Mouse (Mus musculus): ENCODE data around the gene Ntn3. TPM values are rescaled to one million over a fixed set of nuclear protein-coding genes. Genes with fewer than 3 reads are reported as not detected.

Gene Ntn3
- polyA plus RNA-seq, 1 experiment from 2014 or later: 3.8 TPM

- no peaks in the 10 kb centered on the region for H3K36me3 ChIP-seq (ENCODE audit: control insufficient read depth, insufficient read depth, low read length)
- no peak overlapping the region for H3K4me2 ChIP-seq (ENCODE audit: low read depth, low read length)
- ATAC-seq (ENCODE audit: low read depth): no peak
- no peak overlapping the region for H3K9ac ChIP-seq (ENCODE audit: low read length)
- 51% methylated on average over 15 of the region's 15 CpGs for WGBS
- H3K9me3 ChIP-seq (ENCODE audit: control insufficient read depth, low read length): no peaks in the 10 kb centered on the region
- H3K4me3 ChIP-seq (ENCODE audit: low read length): no peak overlapping the region
- H3K27ac ChIP-seq (ENCODE audit: low read length): no peak overlapping the region
- H3K4me1 ChIP-seq (replicated peaks; ENCODE audit: control insufficient read depth, insufficient read depth, low read length): no peaks in the 10 kb centered on the region; the same call in 1 of the 2 replicates
- H3K27me3 ChIP-seq (ENCODE audit: control insufficient read depth, insufficient read depth, low read depth, low read length): no peaks in the 10 kb centered on the region
Observed at GRCm38 (mm10) chr17:24197032-24197824, 12.1 kb downstream of the Ntn3 start.

- Histone ChIP-seq H3K4me1 (replicated peaks; ENCODE audit: control insufficient read depth, insufficient read depth, low read length) (no peaks in the 10 kb centered on the region; the same call in 1 of the 2 replicates), H3K4me3 (ENCODE audit: low read length) (no peak overlapping the region), H3K9ac (ENCODE audit: low read length) (no peak overlapping the region), H3K4me2 (ENCODE audit: low read depth, low read length) (no peak overlapping the region), H3K27ac (ENCODE audit: low read length) (no peak overlapping the region), H3K36me3 (ENCODE audit: control insufficient read depth, insufficient read depth, low read length) (no peaks in the 10 kb centered on the region), H3K9me3 (ENCODE audit: control insufficient read depth, low read length) (no peaks in the 10 kb centered on the region), H3K27me3 (ENCODE audit: control insufficient read depth, insufficient read depth, low read depth, low read length) (no peaks in the 10 kb centered on the region)
- WGBS: 51% methylated on average over 2 of the region's 2 CpGs
- no peak for ATAC-seq (ENCODE audit: low read depth)
Observed at GRCm38 (mm10) chr17:24195349-24195748, 14.0 kb downstream of the Ntn3 start.

DNA sequence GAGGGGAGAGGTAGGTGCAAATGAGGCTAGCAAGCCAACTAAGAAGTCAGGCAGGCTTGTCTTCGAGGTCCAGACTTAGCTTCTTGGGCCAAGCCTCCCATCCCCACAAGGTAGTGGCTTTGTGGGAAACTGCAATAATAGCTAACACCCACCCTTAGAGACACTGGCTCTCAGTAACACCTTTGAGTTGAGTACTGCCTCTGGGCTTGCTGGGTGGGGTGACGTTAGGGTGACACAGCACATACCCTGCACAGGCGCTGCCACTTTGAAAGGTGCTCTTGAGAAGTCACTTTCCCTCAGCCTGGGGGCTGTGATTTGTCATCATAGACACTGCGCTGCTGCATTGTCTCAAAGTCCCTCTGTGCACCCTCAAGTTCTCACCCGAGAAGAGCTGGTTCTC, 15.6 kb downstream of the Ntn3 start:
- Histone ChIP-seq H3K27ac (ENCODE audit: low read length) (no peak overlapping the region), H3K9ac (ENCODE audit: low read length) (no peak overlapping the region), H3K4me2 (ENCODE audit: low read depth, low read length) (no peak overlapping the region), H3K4me1 (replicated peaks; ENCODE audit: control insufficient read depth, insufficient read depth, low read length) (no peaks in the 10 kb centered on the region), H3K27me3 (ENCODE audit: control insufficient read depth, insufficient read depth, low read depth, low read length) (no peaks in the 10 kb centered on the region), H3K9me3 (ENCODE audit: control insufficient read depth, low read length) (no peaks in the 10 kb centered on the region), H3K4me3 (ENCODE audit: low read length) (no peak overlapping the region), H3K36me3 (ENCODE audit: control insufficient read depth, insufficient read depth, low read length) (no peaks in the 10 kb centered on the region)
- ATAC-seq (ENCODE audit: low read depth): no peak
- 79% methylated on average over 5 of the region's 5 CpGs for WGBS

- no peak overlapping the region for H3K9ac ChIP-seq (ENCODE audit: low read length)
- no peak for ATAC-seq (ENCODE audit: low read depth)
- no peaks in the 10 kb centered on the region for H3K36me3 ChIP-seq (ENCODE audit: control insufficient read depth, insufficient read depth, low read length)
- no peaks in the 10 kb centered on the region for H3K9me3 ChIP-seq (ENCODE audit: control insufficient read depth, low read length)
- H3K4me3 ChIP-seq (ENCODE audit: low read length): no peak overlapping the region
- WGBS: 86% methylated on average over 8 of the region's 8 CpGs
- H3K4me1 ChIP-seq (replicated peaks; ENCODE audit: control insufficient read depth, insufficient read depth, low read length): no peaks in the 10 kb centered on the region
- no peak overlapping the region for H3K4me2 ChIP-seq (ENCODE audit: low read depth, low read length)
- H3K27ac ChIP-seq (ENCODE audit: low read length): no peak overlapping the region
- no peaks in the 10 kb centered on the region for H3K27me3 ChIP-seq (ENCODE audit: control insufficient read depth, insufficient read depth, low read depth, low read length)
Observed at GRCm38 (mm10) chr17:24193268-24193667, 16.1 kb downstream of the Ntn3 start.

DNA sequence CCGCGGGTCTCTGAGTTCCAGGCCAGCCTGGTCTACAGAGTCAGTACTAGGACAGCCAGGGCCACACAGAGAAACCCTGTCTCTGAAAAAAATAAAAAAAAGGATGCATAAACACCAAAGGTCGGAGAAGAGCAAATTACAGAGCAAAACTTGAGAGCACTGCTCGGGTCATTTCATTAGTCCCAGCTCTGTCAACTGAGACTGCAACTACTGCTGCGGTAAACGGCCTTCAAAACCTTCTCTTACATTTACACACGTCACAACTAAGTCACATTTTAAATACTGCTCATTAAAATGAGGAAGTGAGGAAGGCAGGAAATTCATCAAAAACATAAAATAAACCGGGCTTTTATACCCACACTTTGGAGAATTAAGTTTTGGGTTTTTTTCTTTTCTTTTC, 16.5 kb downstream of the Ntn3 start:
- Histone ChIP-seq H3K9me3 (ENCODE audit: control insufficient read depth, low read length) (no peaks in the 10 kb centered on the region), H3K4me1 (replicated peaks; ENCODE audit: control insufficient read depth, insufficient read depth, low read length) (no peaks in the 10 kb centered on the region)

DNA sequence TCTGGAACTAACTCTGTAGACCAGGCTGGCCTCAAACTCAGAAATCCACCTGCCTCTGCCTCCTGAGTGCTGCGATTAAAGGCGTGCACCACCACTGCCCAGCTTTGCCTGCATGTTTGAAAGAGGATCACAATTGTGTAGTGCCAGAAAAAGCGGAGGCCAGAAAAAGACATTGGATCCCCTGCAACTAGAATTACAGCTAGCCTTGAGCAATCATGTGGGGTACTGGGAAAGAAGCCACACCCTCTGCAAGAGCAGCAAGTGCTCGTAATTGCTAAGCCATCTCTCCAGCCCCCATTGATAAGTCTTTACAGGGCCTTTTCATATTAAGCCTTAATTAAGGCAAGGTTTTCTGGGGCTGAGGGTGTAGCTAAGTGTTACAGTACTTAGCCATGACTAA, 17.9 kb downstream of the Ntn3 start:
- no peak overlapping the region for H3K9ac ChIP-seq (ENCODE audit: low read length)
- no peak overlapping the region for H3K4me2 ChIP-seq (ENCODE audit: low read depth, low read length)
- no peak overlapping the region for H3K27ac ChIP-seq (ENCODE audit: low read length)
- 77% methylated on average over 4 of the region's 4 CpGs for WGBS
- H3K9me3 ChIP-seq (ENCODE audit: control insufficient read depth, low read length): no peaks in the 10 kb centered on the region
- no peaks in the 10 kb centered on the region for H3K27me3 ChIP-seq (ENCODE audit: control insufficient read depth, insufficient read depth, low read depth, low read length)
- H3K4me3 ChIP-seq (ENCODE audit: low read length): no peak overlapping the region
- no peaks in the 10 kb centered on the region for H3K36me3 ChIP-seq (ENCODE audit: control insufficient read depth, insufficient read depth, low read length)
- no peak for ATAC-seq (ENCODE audit: low read depth)
- H3K4me1 ChIP-seq (replicated peaks; ENCODE audit: control insufficient read depth, insufficient read depth, low read length): no peaks in the 10 kb centered on the region

More for the DNA sequence above, 16.5 kb downstream of the Ntn3 start:
- WGBS: 71% methylated on average over 8 of the region's 8 CpGs
- Histone ChIP-seq H3K27me3 (ENCODE audit: control insufficient read depth, insufficient read depth, low read depth, low read length) (no peaks in the 10 kb centered on the region), H3K27ac (ENCODE audit: low read length) (no peak overlapping the region), H3K9ac (ENCODE audit: low read length) (no peak overlapping the region), H3K36me3 (ENCODE audit: control insufficient read depth, insufficient read depth, low read length) (no peaks in the 10 kb centered on the region), H3K4me3 (ENCODE audit: low read length) (no peak overlapping the region), H3K4me2 (ENCODE audit: low read depth, low read length) (no peak overlapping the region)
- ATAC-seq (ENCODE audit: low read depth): no peak

- Histone ChIP-seq H3K36me3 (ENCODE audit: control insufficient read depth, insufficient read depth, low read length) (no peaks in the 10 kb centered on the region; the same call in 1 of the 2 replicates), H3K9ac (ENCODE audit: low read length) (no peak overlapping the region), H3K4me3 (ENCODE audit: low read length) (no peak overlapping the region), H3K27me3 (ENCODE audit: control insufficient read depth, insufficient read depth, low read depth, low read length) (no peaks in the 10 kb centered on the region), H3K9me3 (ENCODE audit: control insufficient read depth, low read length) (no peaks in the 10 kb centered on the region), H3K4me1 (replicated peaks; ENCODE audit: control insufficient read depth, insufficient read depth, low read length) (no peaks in the 10 kb centered on the region), H3K4me2 (ENCODE audit: low read depth, low read length) (no peak overlapping the region), H3K27ac (ENCODE audit: low read length) (no peak overlapping the region)
- ATAC-seq (ENCODE audit: low read depth): no peak
- WGBS: 84% methylated on average over 2 of the region's 2 CpGs
Observed at GRCm38 (mm10) chr17:24190934-24191333, 18.4 kb downstream of the Ntn3 start.

DNA sequence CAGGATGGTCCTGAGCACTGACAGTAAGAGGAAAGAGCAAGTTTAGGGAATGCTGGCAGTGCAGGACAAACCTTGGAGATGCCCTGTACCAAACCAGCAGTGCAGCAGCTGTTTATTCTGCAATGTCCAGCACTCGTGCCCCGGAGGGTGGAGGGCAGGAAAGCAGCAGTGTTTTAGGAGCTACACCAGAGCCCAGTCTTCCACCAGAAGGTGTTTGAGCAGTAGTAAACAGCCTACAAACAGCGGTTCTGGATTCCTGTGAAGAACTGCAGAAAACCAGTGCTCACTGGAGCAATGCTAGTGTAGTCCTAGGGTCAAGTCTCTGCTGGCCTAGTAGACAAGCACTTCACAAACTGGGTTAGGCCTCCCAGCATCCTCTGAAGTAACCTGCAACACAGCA, 35.1 kb downstream of the Ntn3 start:
- Histone ChIP-seq H3K4me2 (ENCODE audit: low read depth, low read length) (no peak overlapping the region), H3K27me3 (ENCODE audit: control insufficient read depth, insufficient read depth, low read depth, low read length) (no peaks in the 10 kb centered on the region), H3K27ac (ENCODE audit: low read length) (no peak overlapping the region), H3K36me3 (ENCODE audit: control insufficient read depth, insufficient read depth, low read length) (no peaks in the 10 kb centered on the region), H3K4me1 (replicated peaks; ENCODE audit: control insufficient read depth, insufficient read depth, low read length) (no peaks in the 10 kb centered on the region; the same call in 1 of the 2 replicates), H3K4me3 (ENCODE audit: low read length) (no peak overlapping the region), H3K9me3 (ENCODE audit: control insufficient read depth, low read length) (no peaks in the 10 kb centered on the region), H3K9ac (ENCODE audit: low read length) (no peak overlapping the region)
- WGBS: 63% methylated on average over 3 of the region's 3 CpGs
- ATAC-seq (ENCODE audit: low read depth): no peak

- Histone ChIP-seq H3K4me1 (replicated peaks; ENCODE audit: control insufficient read depth, insufficient read depth, low read length) (no peaks in the 10 kb centered on the region; the same call in 1 of the 2 replicates), H3K27ac (ENCODE audit: low read length) (no peak overlapping the region), H3K36me3 (ENCODE audit: control insufficient read depth, insufficient read depth, low read length) (no peaks in the 10 kb centered on the region), H3K9ac (ENCODE audit: low read length) (no peak overlapping the region), H3K27me3 (ENCODE audit: control insufficient read depth, insufficient read depth, low read depth, low read length) (no peaks in the 10 kb centered on the region), H3K4me2 (ENCODE audit: low read depth, low read length) (no peak overlapping the region), H3K9me3 (ENCODE audit: control insufficient read depth, low read length) (no peaks in the 10 kb centered on the region), H3K4me3 (ENCODE audit: low read length) (no peak overlapping the region)
- no peak for ATAC-seq (ENCODE audit: low read depth)
- 4% methylated on average over 3 of the region's 3 CpGs for WGBS
Observed at GRCm38 (mm10) chr17:24173423-24173822, 35.9 kb downstream of the Ntn3 start.
